Mouse (Mus musculus) ES-Bruce4 (cell line): ENCODE measurements around the gene Urod. TPM values are rescaled to one million over a fixed set of nuclear protein-coding genes. Genes with fewer than 3 reads are reported as not detected.

Source experiments
- H3K27ac ChIP-seq: 2 replicates; pipeline ENCODE4 v1.5.1; 2012; ENCODE audit warnings: low read length, inconsistent platforms; ENCODE audit not compliant: insufficient read depth
- H3K27me3 ChIP-seq: 2 replicates; pipeline ENCODE4 v1.6.1; 2012; ENCODE audit warnings: mild to moderate bottlenecking, low read length, inconsistent platforms; ENCODE audit not compliant: control insufficient read depth, poor library complexity, insufficient read depth, severe bottlenecking
- H3K36me3 ChIP-seq: 2 replicates; pipeline ENCODE4 v1.6.1; 2012; ENCODE audit warnings: inconsistent platforms, mild to moderate bottlenecking, low read length, moderate library complexity; ENCODE audit not compliant: control insufficient read depth, poor library complexity, insufficient read depth, severe bottlenecking
- H3K4me1 ChIP-seq: one replicate; pipeline ENCODE4 v1.8.1; 2011; ENCODE audit warnings: low read length; ENCODE audit not compliant: control insufficient read depth, insufficient read depth
- H3K4me3 ChIP-seq: 2 replicates; pipeline ENCODE4 v1.5.1; 2011; ENCODE audit warnings: low read depth, mild to moderate bottlenecking, low read length
- H3K9ac ChIP-seq: 2 replicates; pipeline ENCODE4 v1.6.1; 2012; ENCODE audit warnings: low read depth, mild to moderate bottlenecking, inconsistent platforms; ENCODE audit not compliant: poor library complexity, severe bottlenecking
- H3K9me3 ChIP-seq: replicated peaks from 2 replicates; pipeline ENCODE4 v1.6.1; 2012; ENCODE audit warnings: mild to moderate bottlenecking, low read length, inconsistent platforms; ENCODE audit not compliant: control insufficient read depth, poor library complexity, insufficient read depth, severe bottlenecking
- CTCF ChIP-seq: IDR thresholded peaks from one replicate; pipeline ENCODE4 v1.8.1; 2011; ENCODE audit warnings: low read depth, low read length
- EP300 ChIP-seq: IDR thresholded peaks from 2 replicates; pipeline ENCODE4 v1.6.1; 2011; ENCODE audit warnings: low read depth, low read length; ENCODE audit not compliant: insufficient read depth
- POLR2A ChIP-seq: IDR thresholded peaks from one replicate; pipeline ENCODE4 v1.8.1; 2011; ENCODE audit warnings: low read length; ENCODE audit not compliant: insufficient read depth
- polyA plus RNA-seq: library from polyadenylated mRNA; stranded (reverse); fragments of >200 nt; gene quantifications from 2 replicates; pipeline ENCODE4 v1.2.4, GENCODE M21; 2011; ENCODE audit warnings: low read depth; ENCODE audit not compliant: missing spikeins, insufficient read depth, insufficient read length

Gene Urod
- polyA plus RNA-seq, result 77.2 and 79.3 TPM in 2 replicates

DNA sequence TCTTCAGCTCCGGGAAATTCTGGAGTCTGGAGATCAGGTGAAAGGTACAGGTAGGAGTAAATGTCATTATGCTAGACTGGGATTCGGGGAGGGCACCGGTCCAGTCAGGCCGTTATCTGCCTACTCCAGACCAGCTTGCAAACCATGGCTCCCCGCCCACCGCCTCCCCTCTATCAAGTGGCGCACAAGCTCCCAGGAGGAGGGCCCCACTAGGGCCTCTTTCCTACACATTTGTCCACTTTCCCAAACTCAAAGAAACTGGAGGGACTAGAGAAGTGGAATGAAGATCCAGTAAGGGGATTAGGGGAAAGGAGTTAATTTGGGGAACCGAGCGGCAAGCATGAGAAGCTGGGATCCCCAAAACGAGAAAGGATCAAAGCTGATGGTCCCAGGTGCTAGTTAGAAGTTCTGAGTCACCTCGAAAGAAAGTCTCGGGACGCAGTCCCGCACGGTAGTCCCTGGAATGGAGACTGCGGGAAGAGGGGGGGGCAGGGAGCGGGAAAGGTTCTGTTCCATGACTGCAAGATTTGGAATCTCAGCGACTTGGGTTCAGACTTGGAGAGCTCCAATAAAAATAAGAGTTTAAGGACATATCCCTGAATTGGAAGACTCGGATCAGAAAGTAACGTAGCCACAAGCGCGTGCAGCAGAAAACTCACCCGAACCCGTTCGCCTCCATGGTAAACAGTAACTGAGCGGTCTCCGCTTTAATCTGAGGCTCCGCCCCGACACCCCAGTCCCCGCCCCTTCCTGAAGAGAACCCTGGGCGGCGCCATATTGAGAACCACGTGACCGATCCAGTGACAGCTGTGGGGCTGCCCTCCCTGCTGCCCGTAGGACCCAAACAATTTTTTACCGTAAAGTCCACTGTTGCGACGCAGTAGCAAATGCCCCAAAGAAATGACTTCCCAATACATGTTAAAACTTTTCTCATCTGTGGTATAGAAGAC is at the start of gene Urod:
TSS of gene Urod (minus strand) at position 742 of the 950 bp plus-strand sequence.
- no peaks in the 10 kb centered on the region for H3K27me3 ChIP-seq
- no peak for TF ChIP-seq POLR2A
- TF ChIP-seq EP300, result no peak
- no peak for TF ChIP-seq CTCF
- peak within 1 kb of the TSS; percentile 75 for H3K9ac ChIP-seq
- peak within 1 kb of the TSS; percentile 88 for H3K4me3 ChIP-seq
- no peaks in the 10 kb centered on the region for H3K36me3 ChIP-seq
- peaks cover 2% of the 10 kb centered on the region for H3K4me1 ChIP-seq
- no peaks in the 10 kb centered on the region for H3K9me3 ChIP-seq
- H3K27ac ChIP-seq, result no peak within 1 kb of the TSS

DNA sequence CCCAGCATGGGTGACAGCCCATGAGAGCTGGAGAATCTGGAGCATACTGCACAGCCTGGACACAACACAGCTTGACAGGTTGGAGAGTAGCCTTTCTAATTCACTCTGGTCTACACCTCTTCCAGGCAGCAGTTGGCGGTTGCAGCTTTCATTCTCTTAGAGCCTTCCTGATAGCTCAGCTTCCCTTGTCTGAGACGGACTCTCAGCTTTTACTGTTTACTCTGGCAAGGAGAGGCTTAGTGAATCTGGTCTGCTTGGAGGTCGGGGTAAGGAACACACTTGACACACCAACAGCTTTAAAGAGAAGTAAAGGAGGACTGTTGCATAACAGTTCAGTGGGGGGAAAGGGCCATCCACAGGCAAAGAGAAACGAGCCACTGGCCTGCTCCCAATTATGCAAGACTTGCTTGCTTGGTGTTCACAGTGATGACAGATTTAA is 47.1 kb upstream of the Urod start:
- Histone ChIP-seq H3K9me3 (no peaks in the 10 kb centered on the region), H3K27ac (no peak overlapping the region), H3K4me1 (peaks cover 2% of the 10 kb centered on the region), H3K9ac (no peak overlapping the region), H3K4me3 (no peak overlapping the region), H3K27me3 (no peaks in the 10 kb centered on the region), H3K36me3 (peaks cover 12% of the 10 kb centered on the region)
- TF ChIP-seq CTCF, result no peak
- no peak for TF ChIP-seq EP300
- TF ChIP-seq POLR2A, result no peak

GRCm38 (mm10) chr4:117040791-117041190 is 46.6 kb upstream of the Urod start:
- Histone ChIP-seq H3K4me1 (peaks cover 2% of the 10 kb centered on the region), H3K4me3 (no peak overlapping the region), H3K27me3 (no peaks in the 10 kb centered on the region), H3K9ac (no peak overlapping the region), H3K27ac (no peak overlapping the region), H3K36me3 (peaks cover 12% of the 10 kb centered on the region), H3K9me3 (no peaks in the 10 kb centered on the region)
- TF ChIP-seq CTCF (no peak), EP300 (no peak), POLR2A (no peak)

GRCm38 (mm10) chr4:117039925-117040687 is 45.9 kb upstream of the Urod start:
- no peak overlapping the region for H3K27ac ChIP-seq
- H3K4me1 ChIP-seq, result peaks cover 2% of the 10 kb centered on the region
- TF ChIP-seq EP300 (no peak), POLR2A (no peak), CTCF (no peak)
- no peak overlapping the region for H3K4me3 ChIP-seq
- H3K36me3 ChIP-seq, result peaks cover 12% of the 10 kb centered on the region
- no peaks in the 10 kb centered on the region for H3K9me3 ChIP-seq
- H3K27me3 ChIP-seq, result no peaks in the 10 kb centered on the region
- H3K9ac ChIP-seq, result no peak overlapping the region

GRCm38 (mm10) chr4:117031105-117031504 is 36.9 kb upstream of the Urod start:
- peaks cover 28% of the 10 kb centered on the region for H3K36me3 ChIP-seq
- no peaks in the 10 kb centered on the region for H3K9me3 ChIP-seq
- no peak overlapping the region for H3K4me3 ChIP-seq
- no peak overlapping the region for H3K9ac ChIP-seq
- no peaks in the 10 kb centered on the region for H3K27me3 ChIP-seq
- H3K4me1 ChIP-seq, result no peaks in the 10 kb centered on the region
- 0 out of 2 replicates have a peak overlapping the region, but pooled peaks have one; percentile 48 for H3K27ac ChIP-seq
- TF ChIP-seq POLR2A (no peak), CTCF (no peak), EP300 (no peak)

DNA sequence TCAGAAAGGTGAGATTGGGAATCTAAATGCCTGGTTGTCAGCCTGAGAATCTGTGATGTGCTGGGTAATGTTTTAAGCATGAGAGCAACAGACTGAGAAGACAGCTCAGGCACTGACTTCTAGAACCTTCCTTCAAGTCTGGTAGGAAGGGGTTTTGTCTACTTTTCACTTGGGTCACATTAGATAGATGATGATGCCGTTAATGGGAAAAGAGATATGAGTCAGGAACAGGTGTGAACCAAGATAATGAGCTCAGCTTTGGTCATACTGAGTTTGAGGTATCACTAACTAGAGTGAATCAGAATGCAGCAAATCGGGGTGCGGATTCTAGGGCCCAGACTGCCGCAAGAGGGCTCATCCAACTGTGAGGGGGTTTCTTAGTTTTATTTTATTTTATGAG is 29.3 kb upstream of the Urod start:
- H3K4me1 ChIP-seq, result no peaks in the 10 kb centered on the region
- H3K9me3 ChIP-seq, result no peaks in the 10 kb centered on the region
- no peak for TF ChIP-seq EP300
- TF ChIP-seq POLR2A, result no peak
- no peak for TF ChIP-seq CTCF
- no peak overlapping the region for H3K4me3 ChIP-seq
- H3K27ac ChIP-seq, result no peak overlapping the region
- H3K27me3 ChIP-seq, result no peaks in the 10 kb centered on the region
- no peak overlapping the region for H3K9ac ChIP-seq
- H3K36me3 ChIP-seq, result peaks cover 25% of the 10 kb centered on the region
